Mouse (Mus musculus) liver, adult 2 months (tissue): Measurements from ENCODE around the gene Cuedc1.

Experiments used
- CTCF ChIP-seq: fragments of 200-500 bp; IDR thresholded peaks from 2 replicates; pipeline ENCODE4 v1.5.1; 2011; ENCODE audit warnings: low read depth, low read length, control low read depth
- POLR2A ChIP-seq: fragments of 200-500 bp; IDR thresholded peaks from 2 replicates; pipeline ENCODE4 v1.6.1; 2011; ENCODE audit warnings: low read length, control low read depth; ENCODE audit not compliant: insufficient read depth; ENCODE audit errors: extremely low read depth

- TF ChIP-seq CTCF (no peak), POLR2A (no peak)
Observed at GRCm38 (mm10) chr11:88083699-88084098, 14.2 kb upstream of the Cuedc1 start.
